Mouse (Mus musculus) midbrain, embryonic 10.5 days (tissue): ENCODE measurements around the gene Rspo3. TPM values are rescaled to one million over a fixed set of nuclear protein-coding genes. Genes with fewer than 3 reads are reported as not detected.

Experiments used
- DNase-seq: peaks from one replicate; pipeline ENCODE4 v3.0.0-alpha.2; 2017; ENCODE audit warnings: low spot score
- H3K27ac ChIP-seq: fragments of 300-500 bp; sonication (generic); replicated peaks from 2 replicates; pipeline ENCODE4 v1.5.1; 2016; ENCODE audit warnings: mild to moderate bottlenecking
- H3K27me3 ChIP-seq: fragments of 300-500 bp; sonication (generic); 2 replicates; pipeline ENCODE4 v1.6.1; 2016; ENCODE audit warnings: low read depth, mild to moderate bottlenecking; ENCODE audit not compliant: poor library complexity, severe bottlenecking
- H3K36me3 ChIP-seq: fragments of 300-500 bp; sonication (generic); 2 replicates; pipeline ENCODE4 v1.6.1; 2016; ENCODE audit warnings: mild to moderate bottlenecking, moderate library complexity
- H3K4me1 ChIP-seq: fragments of 300-500 bp; sonication (generic); 2 replicates; pipeline ENCODE4 v1.6.1; 2016
- H3K4me3 ChIP-seq: fragments of 300-500 bp; sonication (generic); 2 replicates; pipeline ENCODE4 v1.5.1; 2016; ENCODE audit warnings: mild to moderate bottlenecking, moderate library complexity
- H3K9me3 ChIP-seq: fragments of 300-500 bp; sonication (generic); replicated peaks from 2 replicates; pipeline ENCODE4 v1.6.1; 2016; ENCODE audit warnings: mild to moderate bottlenecking
- WGBS: fragments of 180-500 bp; shearing (Covaris S2); methylation state at CpG from one replicate; pipeline ENCODE4 v1.1.7; 2016; 5-methylcytosine and 5-hydroxymethylcytosine counted together
- polyA plus RNA-seq: library from polyadenylated mRNA; unstranded; fragments of >200 nt; fragmentation: Nextera tagmentation; extraction: Ambion mirVana; gene quantifications from 2 replicates; pipeline ENCODE4 v1.2.1, GENCODE M21; 2016

Rspo3 gene
- polyA plus RNA-seq, 1 experiment from 2014 or later = 12.2 TPM

GRCm38 (mm10) chr10:29402656-29403268, 132.9 kb downstream of the Rspo3 start:
- H3K9me3 ChIP-seq = no peaks in the 10 kb centered on the region
- no peaks in the 10 kb centered on the region for H3K36me3 ChIP-seq
- WGBS = 53% methylated on average over 8 of the region's 8 CpGs
- DNase-seq = no peak
- H3K27me3 ChIP-seq = no peaks in the 10 kb centered on the region
- no peak overlapping the region for H3K27ac ChIP-seq
- peaks cover 5% of the 10 kb centered on the region; the same call in 1 of the 2 replicates for H3K4me1 ChIP-seq
- H3K4me3 ChIP-seq = no peak overlapping the region

Other genes with a start within 250 kb of the Rspo3 start
- gene Echdc1, start 222.7 kb downstream of the Rspo3 start, polyA plus RNA-seq = 24.3 and 27.3 TPM in 2 replicates
- 47.6 and 58.8 TPM in 2 replicates for gene Rnf146, start 173.4 kb downstream of the Rspo3 start, polyA plus RNA-seq